Mouse (Mus musculus) erythroblast, adult 5-6 weeks (primary cell): Measurements from ENCODE around the gene Abhd17a. TPM values are rescaled to one million over a fixed set of nuclear protein-coding genes. Genes with fewer than 3 reads are reported as not detected.
A peak's percentile ranks its signal among the peaks of the same experiment; 100 is the strongest.
"Not testable (repeated sequence)": the region's sequence is repeated elsewhere in the genome, so short reads cannot be mapped to it uniquely, and the experiment has no call there.

Experiments
- ATAC-seq: replicated peaks from 2 replicates; pipeline ENCODE4 v1.8.0; 2016; ENCODE audit warnings: moderate number of reproducible peaks, mild to moderate bottlenecking, moderate TSS enrichment, inconsistent platforms; ENCODE audit not compliant: poor library complexity, low FRiP score, severe bottlenecking
- total RNA-seq, 2 experiments: library from RNA; stranded (forward) in 1 of 2; stranded (reverse) in 1 of 2; fragments of 150-400 nt in 1 of 2; fragments of 200-764, 138-1000 nt in 1 of 2; gene quantifications; 2 replicates each; pipeline versions ENCODE4 v1.2.3 to v1.2.4; 2015 to 2017; ENCODE audit warnings: low replicate concordance in 2 of 2

The Abhd17a gene
- total RNA-seq, 2 experiments from 2014 or later: 2.0 to 66.1 TPM

GRCm38 (mm10) chr10:80610116-80610785 is 20.1 kb upstream of the Abhd17a start:
- ATAC-seq: no peak

GRCm38 (mm10) chr10:80609269-80609924 is 19.3 kb upstream of the Abhd17a start:
- ATAC-seq: no peak

- no peak for ATAC-seq
Measured at GRCm38 (mm10) chr10:80608435-80608834, 18.3 kb upstream of the Abhd17a start.

GRCm38 (mm10) chr10:80606737-80607350 is 16.7 kb upstream of the Abhd17a start:
- no peak for ATAC-seq

- no peak for ATAC-seq
Measured at GRCm38 (mm10) chr10:80606306-80606705, 16.2 kb upstream of the Abhd17a start.

GRCm38 (mm10) chr10:80605721-80606120 is 15.6 kb upstream of the Abhd17a start, which contains the start of gene Gm49322:
Gene Gm49322 (plus strand): TSS chr10:80606021.
- not testable (repeated sequence) for ATAC-seq

GRCm38 (mm10) chr10:80604988-80605387 is 14.8 kb upstream of the Abhd17a start:
- no peak for ATAC-seq

GRCm38 (mm10) chr10:80604001-80604509 is 13.9 kb upstream of the Abhd17a start:
- ATAC-seq: peak; percentile 74

GRCm38 (mm10) chr10:80603364-80603763 is 13.2 kb upstream of the Abhd17a start:
- ATAC-seq: peak; percentile 2; the same call in 1 of the 2 replicates

GRCm38 (mm10) chr10:80602698-80603325 is 12.7 kb upstream of the Abhd17a start, which contains the start of the genes Scamp4 and Adat3:
Gene Scamp4 (plus strand): TSS chr10:80602872.
Gene Adat3 (plus strand): TSS chr10:80602880.
- peak; percentile 90 for ATAC-seq

GRCm38 (mm10) chr10:80596318-80596717 is 6.2 kb upstream of the Abhd17a start:
- no peak for ATAC-seq

- peak; percentile 13 for ATAC-seq
Measured at GRCm38 (mm10) chr10:80589127-80589878, 838 bp downstream of the Abhd17a start.

GRCm38 (mm10) chr10:80587305-80587657 is 2.9 kb downstream of the Abhd17a start:
- no peak for ATAC-seq

- ATAC-seq: no peak
Measured at GRCm38 (mm10) chr10:80586407-80587304, 3.5 kb downstream of the Abhd17a start.

GRCm38 (mm10) chr10:80585581-80585980 is 4.6 kb downstream of the Abhd17a start:
- no peak for ATAC-seq

- no peak for ATAC-seq
Measured at GRCm38 (mm10) chr10:80584642-80585552, 5.2 kb downstream of the Abhd17a start.

- ATAC-seq: no peak
Measured at GRCm38 (mm10) chr10:80584045-80584488, 6.1 kb downstream of the Abhd17a start.
